Mouse (Mus musculus): ENCODE results near the gene Serpinb13.

DNA sequence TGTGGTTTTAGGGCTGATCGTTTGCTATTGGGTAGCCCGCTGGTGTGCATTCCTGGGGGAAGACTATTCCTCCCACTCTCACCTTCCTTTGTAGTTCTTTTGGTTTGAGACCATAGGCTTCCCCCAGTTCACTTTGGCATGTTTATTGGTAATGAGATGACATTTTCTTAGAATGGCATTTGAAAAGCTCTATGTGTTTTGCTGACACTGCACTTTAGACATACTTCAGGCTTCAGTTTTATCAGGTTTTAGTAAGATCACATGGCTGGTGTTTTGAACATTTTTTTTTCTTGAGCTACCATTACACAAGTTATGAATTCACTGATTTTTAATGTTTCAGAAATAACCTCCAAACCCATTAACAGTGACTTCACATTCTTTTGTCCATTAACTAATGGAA lies 21.0 kb downstream of the Serpinb13 start:
- no peak for TF ChIP-seq CTCF (IDR thresholded peaks at IDR 0.05; ENCODE audit: extremely low read depth, insufficient read depth, insufficient read length, insufficient replicate concordance)
- no peak for TF ChIP-seq POLR2A (IDR thresholded peaks at IDR 0.05; ENCODE audit: low read depth, low read length)
